Mouse (Mus musculus) embryonic facial prominence, embryonic 13.5 days (tissue): ENCODE data around the gene Ctla2b. TPM values are rescaled to one million over a fixed set of nuclear protein-coding genes. Genes with fewer than 3 reads are reported as not detected.

ENCODE experiments used
- polyA plus RNA-seq: library from polyadenylated mRNA; unstranded; fragments of >200 nt; fragmentation: Nextera tagmentation; extraction: Ambion mirVana; gene quantifications from 2 replicates; pipeline ENCODE4 v1.2.1, GENCODE M21; 2015

The Ctla2b gene
- polyA plus RNA-seq, 1 experiment from 2014 or later: 1.5 TPM

Other genes starting within 250 kb of the Ctla2b start
- gene BC051665, start 111.1 kb downstream of the Ctla2b start, polyA plus RNA-seq: not detected in 2 replicates
- not detected in 2 replicates for gene Ctsll3, start 94.6 kb downstream of the Ctla2b start, polyA plus RNA-seq
- gene 4930486L24Rik, start 33.0 kb downstream of the Ctla2b start, polyA plus RNA-seq: 0.39 and 0.42 TPM in 2 replicates
- gene Gm49392, start 553 bp downstream of the Ctla2b start, polyA plus RNA-seq: not detected in 2 replicates
- gene Tpbpb, start 7.4 kb upstream of the Ctla2b start, polyA plus RNA-seq: not detected in 2 replicates
- not detected in 2 replicates for gene Gm49393, start 38.1 kb upstream of the Ctla2b start, polyA plus RNA-seq
- 1.3 and 2.8 TPM in 2 replicates for gene Gm49391, start 39.1 kb upstream of the Ctla2b start, polyA plus RNA-seq
- 19.2 and 23.0 TPM in 2 replicates for gene Ctla2a, start 39.2 kb upstream of the Ctla2b start, polyA plus RNA-seq
- gene Tpbpa, start 44.5 kb upstream of the Ctla2b start, polyA plus RNA-seq: not detected in 2 replicates
- gene Ctsj, start 108.5 kb upstream of the Ctla2b start, polyA plus RNA-seq: not detected in 2 replicates
- gene Ctsq, start 143.2 kb upstream of the Ctla2b start, polyA plus RNA-seq: not detected in 2 replicates